Mouse (Mus musculus) testis, adult 2 months (tissue): ENCODE measurements around the gene Slamf8. TPM values are rescaled to one million over a fixed set of nuclear protein-coding genes. Genes with fewer than 3 reads are reported as not detected.

Source experiments
- H3K27ac ChIP-seq: fragments of 200-500 bp; 2 replicates; pipeline ENCODE4 v1.5.1; 2012; ENCODE audit warnings: low read depth, low read length; ENCODE audit not compliant: control insufficient read depth, insufficient read depth
- H3K27me3 ChIP-seq: fragments of 200-500 bp; 2 replicates; pipeline ENCODE4 v1.6.1; 2012; ENCODE audit warnings: mild to moderate bottlenecking, low read length, moderate library complexity; ENCODE audit not compliant: control insufficient read depth, insufficient read depth
- H3K36me3 ChIP-seq: fragments of 200-500 bp; 2 replicates; pipeline ENCODE4 v1.6.1; 2012; ENCODE audit warnings: mild to moderate bottlenecking, low read length; ENCODE audit not compliant: control insufficient read depth, insufficient read depth
- H3K4me1 ChIP-seq: fragments of 200-500 bp; 2 replicates; pipeline ENCODE4 v1.6.1; 2012; ENCODE audit warnings: low read length; ENCODE audit not compliant: control insufficient read depth, insufficient read depth
- H3K4me3 ChIP-seq: fragments of 200-500 bp; 2 replicates; pipeline ENCODE4 v1.5.1; 2012; ENCODE audit warnings: low read depth, mild to moderate bottlenecking, low read length, moderate library complexity, mixed read lengths; ENCODE audit not compliant: control insufficient read depth
- CTCF ChIP-seq: fragments of 200-500 bp; IDR thresholded peaks from 2 replicates; pipeline ENCODE4 v1.5.1; 2012; ENCODE audit warnings: low read depth, mild to moderate bottlenecking, inconsistent platforms, low read length, moderate library complexity; ENCODE audit not compliant: control insufficient read depth, insufficient read depth, insufficient replicate concordance
- POLR2A ChIP-seq: fragments of 200-500 bp; IDR thresholded peaks from 2 replicates; pipeline ENCODE4 v1.6.1; 2012; ENCODE audit warnings: low read depth, mild to moderate bottlenecking, inconsistent platforms, low read length, moderate library complexity; ENCODE audit not compliant: control insufficient read depth
- polyA plus RNA-seq: library from polyadenylated mRNA; depleted of rRNA; stranded (reverse); fragments of >200 nt; gene quantifications from 2 replicates; pipeline ENCODE4 v1.2.3, GENCODE M21; 2012

Gene Slamf8
- polyA plus RNA-seq, 1 experiment = not detected

DNA sequence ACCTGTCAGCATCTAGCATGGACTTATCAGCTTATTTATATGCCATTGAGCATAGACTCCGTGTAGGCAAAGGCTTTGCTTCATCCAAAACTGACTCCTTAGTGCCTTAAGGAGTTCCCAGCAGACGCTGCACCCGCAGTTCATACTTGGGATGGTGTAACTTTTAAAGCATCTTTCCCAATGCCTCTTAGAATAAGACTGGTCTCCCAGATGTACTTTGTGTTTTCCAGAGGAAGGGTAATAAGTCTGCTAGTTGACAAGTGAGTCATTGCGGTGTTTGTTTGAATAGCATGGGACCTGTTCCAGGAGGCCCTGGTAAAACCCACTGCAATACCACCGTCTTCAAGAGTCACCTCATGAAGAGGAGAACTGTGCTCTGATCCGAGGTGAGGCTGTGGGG lies 10.3 kb downstream of the Slamf8 start:
- no peaks in the 10 kb centered on the region for H3K4me1 ChIP-seq
- TF ChIP-seq POLR2A = no peak
- TF ChIP-seq CTCF = no peak

DNA sequence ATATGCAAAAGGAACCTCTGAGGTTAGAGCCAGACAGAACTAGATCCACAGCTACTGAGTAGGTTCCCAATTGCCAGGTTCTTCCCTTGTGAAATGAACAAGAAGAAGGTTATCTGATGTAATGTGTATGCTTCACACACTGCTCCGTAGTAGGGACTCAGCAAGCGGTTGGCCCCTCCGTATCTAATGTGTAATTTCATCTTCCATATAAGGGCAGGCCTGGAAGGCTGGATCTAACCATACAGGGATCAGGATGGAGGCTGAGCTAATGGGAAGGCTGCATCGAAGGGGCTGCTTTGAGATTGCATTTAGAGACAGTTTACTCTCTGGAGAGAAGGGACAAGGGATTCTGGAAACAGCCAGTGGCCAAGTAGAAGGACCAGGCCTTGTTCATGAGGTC lies 22.6 kb downstream of the Slamf8 start:
- TF ChIP-seq POLR2A = no peak
- TF ChIP-seq CTCF = no peak
- Histone ChIP-seq H3K4me3 (peak overlapping the region; percentile 71), H3K36me3 (no peaks in the 10 kb centered on the region), H3K27me3 (no peaks in the 10 kb centered on the region), H3K27ac (no peak overlapping the region), H3K4me1 (peaks cover 6% of the 10 kb centered on the region)

More for the DNA sequence above, 10.3 kb downstream of the Slamf8 start:
- H3K36me3 ChIP-seq = no peaks in the 10 kb centered on the region
- H3K27me3 ChIP-seq = no peaks in the 10 kb centered on the region
- H3K4me3 ChIP-seq = no peak overlapping the region
- H3K27ac ChIP-seq = no peak overlapping the region

DNA sequence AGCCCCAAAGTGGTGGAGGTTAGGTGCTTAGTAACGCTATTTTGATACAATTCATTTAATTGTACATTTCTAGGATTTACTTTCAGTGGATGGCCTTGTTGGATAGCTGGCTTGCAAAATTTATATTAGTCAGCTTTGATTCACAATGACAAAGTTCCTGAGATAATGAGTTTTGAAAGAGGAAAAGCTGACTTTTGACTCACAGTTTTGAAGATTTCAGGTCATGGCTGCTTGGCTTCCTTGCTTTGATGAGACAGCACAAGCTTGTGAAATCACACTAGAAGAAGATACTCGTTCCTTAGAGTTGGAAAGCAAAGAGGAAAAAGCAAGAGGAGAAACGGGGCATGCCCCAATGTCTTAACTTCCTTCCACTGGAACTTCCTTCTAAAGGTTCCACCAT lies 24.2 kb downstream of the Slamf8 start:
- no peaks in the 10 kb centered on the region for H3K36me3 ChIP-seq
- no peak overlapping the region for H3K27ac ChIP-seq
- no peak overlapping the region for H3K4me3 ChIP-seq
- TF ChIP-seq CTCF (no peak), POLR2A (no peak)
- no peaks in the 10 kb centered on the region for H3K27me3 ChIP-seq
- peaks cover 9% of the 10 kb centered on the region for H3K4me1 ChIP-seq

DNA sequence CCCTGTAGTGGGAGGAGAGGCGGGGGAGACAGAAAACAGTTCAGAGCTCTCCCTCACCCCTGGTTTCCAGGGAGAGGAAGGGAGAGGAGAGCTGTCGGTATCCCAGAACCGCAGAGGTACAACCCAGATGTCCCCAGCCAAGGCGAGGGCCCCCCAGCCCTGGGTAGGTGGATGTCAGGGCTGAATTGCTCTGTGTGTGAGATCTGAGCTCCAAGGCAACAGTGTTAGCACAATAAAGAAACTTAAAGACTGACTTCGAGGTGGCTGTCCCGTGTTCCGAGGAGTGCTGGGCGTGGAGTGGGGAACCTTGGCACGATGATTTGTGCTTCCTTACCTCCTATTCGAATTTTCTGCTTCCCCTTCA lies 26.9 kb downstream of the Slamf8 start:
- H3K36me3 ChIP-seq = no peaks in the 10 kb centered on the region
- no peaks in the 10 kb centered on the region for H3K27me3 ChIP-seq
- H3K4me3 ChIP-seq = no peak overlapping the region; the same call in 1 of the 2 replicates
- H3K4me1 ChIP-seq = peaks cover 9% of the 10 kb centered on the region
- no peak for TF ChIP-seq POLR2A
- no peak for TF ChIP-seq CTCF
- H3K27ac ChIP-seq = no peak overlapping the region

DNA sequence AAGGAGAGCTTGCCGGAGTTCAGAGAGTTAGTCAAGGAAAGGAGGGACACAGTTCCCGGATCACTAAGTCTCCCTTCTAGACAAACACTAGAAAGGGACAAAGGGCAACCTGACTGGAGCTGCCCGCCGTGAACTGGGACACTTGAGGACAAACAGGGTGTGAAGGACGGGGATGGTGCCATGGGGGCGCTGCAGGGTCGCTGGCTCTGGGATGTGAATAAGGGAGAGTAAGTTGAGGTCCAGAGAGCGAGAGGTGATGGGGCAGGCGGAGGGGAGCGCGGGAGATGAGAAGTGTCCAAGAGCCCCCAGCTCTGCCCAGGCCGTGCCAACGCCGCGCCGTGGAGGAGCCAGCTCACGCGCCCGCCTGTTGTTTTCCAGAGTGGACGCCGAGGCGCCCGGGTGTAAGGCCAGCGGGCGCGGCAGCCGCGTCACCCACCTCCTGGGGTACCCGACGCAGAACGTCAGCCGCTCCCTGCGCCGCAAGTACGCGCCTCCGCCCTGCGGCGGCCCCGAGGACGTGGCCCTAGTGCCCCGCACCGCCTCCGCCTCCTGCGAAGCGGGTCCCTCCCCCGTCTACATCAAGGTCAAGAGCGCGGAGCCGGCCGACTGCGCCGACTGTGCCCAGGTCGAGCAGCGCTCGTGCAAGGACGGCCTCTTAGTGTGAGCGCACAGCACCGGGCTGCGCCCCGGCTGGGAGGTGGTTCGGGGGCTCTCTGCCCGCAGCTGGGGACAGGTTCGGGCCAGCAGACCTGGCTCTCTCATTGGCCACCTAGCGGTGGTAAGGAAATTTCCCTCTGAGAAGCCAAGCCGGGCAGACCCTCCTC lies 27.5 kb downstream of the Slamf8 start:
- TF ChIP-seq CTCF (no peak; the same call in 1 of the 2 replicates), POLR2A (no peak)
- H3K4me1 ChIP-seq = peaks cover 9% of the 10 kb centered on the region
- H3K27me3 ChIP-seq = no peaks in the 10 kb centered on the region
- H3K4me3 ChIP-seq = peak overlapping the region; percentile 51
- H3K27ac ChIP-seq = no peak overlapping the region
- no peaks in the 10 kb centered on the region for H3K36me3 ChIP-seq

DNA sequence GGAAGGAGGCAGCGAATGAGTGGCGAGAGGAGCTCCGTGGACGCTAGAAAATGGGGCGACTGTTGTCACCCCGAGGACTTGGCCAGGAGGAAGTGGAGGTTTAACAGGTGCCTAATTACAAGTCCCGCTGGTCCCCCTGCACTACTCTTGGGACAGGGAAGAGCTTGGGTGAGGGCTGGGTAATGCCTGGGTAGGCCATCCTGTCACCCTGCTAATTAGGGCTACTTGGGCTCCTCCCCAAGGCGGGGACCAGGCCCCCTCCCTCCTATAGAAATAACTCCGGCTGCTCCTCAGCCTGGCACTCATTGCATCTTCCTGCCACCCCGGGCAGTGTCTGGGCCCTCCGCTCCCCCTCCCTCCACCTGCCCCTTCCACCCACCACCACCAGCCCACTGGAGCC lies 34.7 kb downstream of the Slamf8 start, which contains the start of gene Vsig8:
Vsig8 (plus strand) TSS at position 301 of the 400 bp plus-strand sequence.
- TF ChIP-seq POLR2A (no peak), CTCF (no peak)
- Histone ChIP-seq H3K4me3 (peak within 1 kb of the TSS; percentile 4), H3K36me3 (no peaks in the 10 kb centered on the region), H3K27me3 (no peaks in the 10 kb centered on the region), H3K27ac (no peak within 1 kb of the TSS), H3K4me1 (peaks cover 2% of the 10 kb centered on the region; the same call in 1 of the 2 replicates)

DNA sequence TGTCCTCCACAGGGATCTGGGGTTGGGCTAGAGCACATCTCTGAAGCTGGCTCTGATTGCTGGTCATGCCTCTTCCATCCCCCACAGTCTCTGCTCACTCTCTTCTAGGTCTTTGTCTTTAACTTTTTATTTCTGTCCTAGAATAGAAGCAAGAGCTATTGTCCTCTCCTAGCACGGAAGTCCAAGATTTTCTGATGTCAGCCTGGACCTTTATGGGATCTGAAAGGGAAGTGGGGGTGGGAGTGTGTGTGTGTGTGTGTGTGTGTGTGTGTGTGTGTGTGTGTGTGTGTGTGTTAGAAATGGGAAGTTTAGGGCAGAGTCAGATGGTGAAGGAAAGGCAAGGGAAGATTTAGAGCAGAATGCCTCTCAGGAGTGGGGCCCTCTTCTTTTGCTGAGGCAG lies 37.7 kb downstream of the Slamf8 start:
- no peak for TF ChIP-seq POLR2A
- no peak for TF ChIP-seq CTCF

DNA sequence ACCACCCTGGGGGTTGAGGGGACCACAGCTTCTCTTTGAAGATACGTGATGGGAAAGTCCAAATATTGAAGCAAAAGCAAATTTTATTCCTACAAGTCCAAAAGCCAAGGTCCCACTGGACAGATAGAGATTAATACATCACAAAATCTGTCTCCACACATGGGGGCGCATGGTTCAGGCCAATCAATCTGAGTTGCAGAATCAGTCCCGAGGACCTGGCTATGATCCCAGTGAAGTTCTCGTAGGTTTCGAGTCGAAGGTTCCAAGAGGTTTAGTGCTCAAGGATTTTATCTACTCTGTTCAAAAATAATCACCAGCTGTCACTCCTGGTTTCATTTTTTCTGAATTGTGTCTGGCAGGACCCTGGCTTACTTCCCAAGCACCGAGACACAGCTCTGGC lies 39.4 kb downstream of the Slamf8 start:
- Histone ChIP-seq H3K4me1 (peaks cover 5% of the 10 kb centered on the region; the same call in 1 of the 2 replicates), H3K27me3 (no peaks in the 10 kb centered on the region), H3K36me3 (no peaks in the 10 kb centered on the region), H3K4me3 (no peak overlapping the region), H3K27ac (no peak overlapping the region)
- no peak for TF ChIP-seq POLR2A
- no peak for TF ChIP-seq CTCF

More for the DNA sequence above, 37.7 kb downstream of the Slamf8 start:
- H3K36me3 ChIP-seq = no peaks in the 10 kb centered on the region
- H3K27ac ChIP-seq = no peak overlapping the region
- H3K27me3 ChIP-seq = no peaks in the 10 kb centered on the region
- H3K4me1 ChIP-seq = peaks cover 5% of the 10 kb centered on the region; the same call in 1 of the 2 replicates
- H3K4me3 ChIP-seq = no peak overlapping the region
